ENCODE assay signal across 11 mouse cellular contexts in genomic region chr12:17238588-17239427, GRCm38 (mm10). TPM values are rescaled to one million over a fixed set of nuclear protein-coding genes. Genes with fewer than 3 reads are reported as not detected.
DNase-seq lines count a peak whose midpoint lies in the region; ATAC-seq and TF ChIP-seq lines count a peak whose summit lies in the region.
"Had no signal": no experiment of that assay in that cellular context is flagged by ENCODE, and none has a peak within 500 bp of the region (broad histone marks: within the 10 kb centered on the region; RNA-seq: fewer than 3 reads in every experiment).

No protein-coding gene starts in this region.

- no peak for TF ChIP-seq EP300 in lung, postnatal 0 days (IDR thresholded peaks at IDR 0.05)

- peak; percentile 65 for ATAC-seq in kidney, postnatal 0 days (replicated peaks; ENCODE audit: low FRiP score, low read depth)
- peak; percentile 85 for ATAC-seq in forebrain, embryonic 13.5 days
- peak; percentile 30; the same call in 1 of the 2 replicates for ATAC-seq in limb, embryonic 14.5 days (ENCODE audit: low FRiP score, low read depth)
- ATAC-seq in lung, postnatal 0 days = no peak
- ATAC-seq in midbrain, embryonic 11.5 days (ENCODE audit: low FRiP score) = no peak
- ATAC-seq: liver, embryonic 12.5 days had no signal

- H3K9me3 ChIP-seq in kidney, postnatal 0 days (replicated peaks; ENCODE audit: low read length) = no peaks in the 10 kb centered on the region
- H3K9me3 ChIP-seq in forebrain, embryonic 13.5 days (replicated peaks) = no peaks in the 10 kb centered on the region
- no peaks in the 10 kb centered on the region for H3K9me3 ChIP-seq in limb, embryonic 14.5 days (ENCODE audit: control insufficient read depth, low read length)
- H3K9me3 ChIP-seq in lung, postnatal 0 days (ENCODE audit: low read length) = no peaks in the 10 kb centered on the region
- no peaks in the 10 kb centered on the region for H3K9me3 ChIP-seq in midbrain, embryonic 11.5 days (ENCODE audit: control insufficient read depth, low read length)
- H3K9me3 ChIP-seq: liver, embryonic 12.5 days had no signal

- no peaks in the 10 kb centered on the region for H3K4me1 ChIP-seq in kidney, postnatal 0 days (replicated peaks; ENCODE audit: insufficient read depth, low read length)
- H3K4me1 ChIP-seq in forebrain, embryonic 13.5 days = peaks cover 24% of the 10 kb centered on the region
- peaks cover 10% of the 10 kb centered on the region for H3K4me1 ChIP-seq in limb, embryonic 14.5 days (ENCODE audit: control insufficient read depth, insufficient read depth, low read length)
- no peaks in the 10 kb centered on the region for H3K4me1 ChIP-seq in thymus, adult 2 months (replicated peaks; ENCODE audit: control insufficient read depth, insufficient read depth, low read length)
- no peaks in the 10 kb centered on the region for H3K4me1 ChIP-seq in lung, postnatal 0 days (ENCODE audit: insufficient read depth, low read depth, low read length)
- peaks cover 3% of the 10 kb centered on the region; the same call in 1 of the 2 replicates for H3K4me1 ChIP-seq in midbrain, embryonic 11.5 days (ENCODE audit: control insufficient read depth, insufficient read depth, low read length)
- H3K4me1 ChIP-seq: liver, embryonic 12.5 days had no signal

- TF ChIP-seq POLR2A in limb, embryonic 14.5 days (IDR thresholded peaks at IDR 0.05; ENCODE audit: borderline replicate concordance, extremely low read depth, insufficient read depth, insufficient read length) = no peak
- TF ChIP-seq POLR2A in thymus, adult 2 months (IDR thresholded peaks at IDR 0.05; ENCODE audit: control insufficient read depth, extremely low read depth, insufficient read depth, low read length, poor library complexity) = no peak

- no peaks in the 10 kb centered on the region for H3K27me3 ChIP-seq in kidney, postnatal 0 days (ENCODE audit: insufficient read depth, low read length)
- H3K27me3 ChIP-seq in forebrain, embryonic 13.5 days = no peaks in the 10 kb centered on the region
- H3K27me3 ChIP-seq in limb, embryonic 14.5 days (ENCODE audit: control insufficient read depth, insufficient read depth, low read length) = no peaks in the 10 kb centered on the region
- no peaks in the 10 kb centered on the region for H3K27me3 ChIP-seq in thymus, adult 2 months (ENCODE audit: control insufficient read depth, insufficient read depth, low read length)
- H3K27me3 ChIP-seq in lung, postnatal 0 days (replicated peaks; ENCODE audit: insufficient read depth, low read length) = no peaks in the 10 kb centered on the region
- no peaks in the 10 kb centered on the region for H3K27me3 ChIP-seq in midbrain, embryonic 11.5 days (ENCODE audit: control insufficient read depth, insufficient read depth, low read length)
- H3K27me3 ChIP-seq: liver, embryonic 12.5 days had no signal

- H3K9ac ChIP-seq in kidney, postnatal 0 days (ENCODE audit: low read depth, low read length) = no peak overlapping the region
- no peak overlapping the region for H3K9ac ChIP-seq in forebrain, embryonic 13.5 days
- no peak overlapping the region for H3K9ac ChIP-seq in limb, embryonic 14.5 days (ENCODE audit: low read depth, low read length, severe bottlenecking)
- H3K9ac ChIP-seq in lung, postnatal 0 days (replicated peaks; ENCODE audit: low read depth) = no peak overlapping the region
- H3K9ac ChIP-seq in midbrain, embryonic 11.5 days (ENCODE audit: low read length) = no peak overlapping the region
- H3K9ac ChIP-seq: liver, embryonic 12.5 days had no signal

- H3K36me3 ChIP-seq in kidney, postnatal 0 days (ENCODE audit: insufficient read depth, low read length) = no peaks in the 10 kb centered on the region
- H3K36me3 ChIP-seq in forebrain, embryonic 13.5 days (ENCODE audit: poor library complexity, severe bottlenecking) = no peaks in the 10 kb centered on the region
- H3K36me3 ChIP-seq in limb, embryonic 14.5 days (ENCODE audit: control insufficient read depth, insufficient read depth, low read length) = no peaks in the 10 kb centered on the region
- no peaks in the 10 kb centered on the region for H3K36me3 ChIP-seq in thymus, adult 2 months (ENCODE audit: control insufficient read depth, insufficient read depth, low read length)
- no peaks in the 10 kb centered on the region for H3K36me3 ChIP-seq in lung, postnatal 0 days (ENCODE audit: insufficient read depth, low read length)
- H3K36me3 ChIP-seq in midbrain, embryonic 11.5 days (ENCODE audit: control insufficient read depth, insufficient read depth, low read length) = no peaks in the 10 kb centered on the region
- H3K36me3 ChIP-seq: liver, embryonic 12.5 days had no signal

- 41% methylated on average over 12 of the region's 12 CpGs for WGBS in kidney, postnatal 0 days
- WGBS in forebrain, embryonic 13.5 days = 26% methylated on average over 12 of the region's 12 CpGs
- WGBS in limb, embryonic 14.5 days = 22% methylated on average over 12 of the region's 12 CpGs
- 55% methylated on average over 12 of the region's 12 CpGs for WGBS in thymus, adult 2 months
- 52% methylated on average over 12 of the region's 12 CpGs for WGBS in lung, postnatal 0 days
- 71% methylated on average over 12 of the region's 12 CpGs for WGBS in midbrain, embryonic 11.5 days

- H3K4me3 ChIP-seq in kidney, postnatal 0 days (replicated peaks; ENCODE audit: low read depth, low read length) = no peak overlapping the region
- H3K4me3 ChIP-seq in forebrain, embryonic 13.5 days = no peak overlapping the region
- no peak overlapping the region for H3K4me3 ChIP-seq in limb, embryonic 14.5 days (replicated peaks; ENCODE audit: low read length)
- no peak overlapping the region for H3K4me3 ChIP-seq in thymus, adult 2 months (ENCODE audit: control insufficient read depth, insufficient read depth, low read length)
- no peak overlapping the region for H3K4me3 ChIP-seq in lung, postnatal 0 days (ENCODE audit: low read depth, low read length)
- H3K4me3 ChIP-seq in midbrain, embryonic 11.5 days (ENCODE audit: low read depth, low read length) = no peak overlapping the region
- H3K4me3 ChIP-seq: liver, embryonic 12.5 days had no signal

- no peak for TF ChIP-seq CTCF in kidney, postnatal 0 days (IDR thresholded peaks at IDR 0.05; ENCODE audit: low read depth)
- TF ChIP-seq CTCF in thymus, adult 2 months (IDR thresholded peaks at IDR 0.05; ENCODE audit: borderline replicate concordance, control insufficient read depth, extremely low read depth, insufficient read depth, low read length, poor library complexity) = no peak
- no peak for TF ChIP-seq CTCF in lung, postnatal 0 days (IDR thresholded peaks at IDR 0.05)

- H3K27ac ChIP-seq in kidney, postnatal 0 days = no peak overlapping the region
- no peak overlapping the region; the same call in 1 of the 2 replicates for H3K27ac ChIP-seq in forebrain, embryonic 13.5 days
- H3K27ac ChIP-seq in limb, embryonic 14.5 days (replicated peaks; ENCODE audit: low read depth, low read length) = 0 out of 2 replicates have a peak overlapping the region, but pooled peaks have one; percentile 38
- H3K27ac ChIP-seq in thymus, adult 2 months (ENCODE audit: control insufficient read depth, insufficient read depth, low read length) = no peak overlapping the region
- no peak overlapping the region for H3K27ac ChIP-seq in lung, postnatal 0 days (ENCODE audit: low read length)
- no peak overlapping the region for H3K27ac ChIP-seq in midbrain, embryonic 11.5 days (ENCODE audit: low read depth, low read length)
- H3K27ac ChIP-seq: liver, embryonic 12.5 days had no signal

- DNase-seq in kidney, postnatal 0 days (ENCODE audit: low spot score) = peak; percentile 19
- no peak for DNase-seq in kidney, postnatal 4 days
- DNase-seq in embryo, embryonic 10 days (ENCODE audit: low spot score) = peak; percentile 53
- DNase-seq in limb, embryonic 14.5 days (ENCODE audit: low spot score) = peak; percentile 16
- DNase-seq in thymus, adult 2 months = no peak
- DNase-seq in lung, postnatal 0 days (ENCODE audit: low spot score) = no peak
- no peak for DNase-seq in midbrain, embryonic 11.5 days (ENCODE audit: low spot score, missing footprints)
- DNase-seq: heart, adult 18-20 months; lung, postnatal 4 days had no signal

- no peak overlapping the region for H3K4me2 ChIP-seq in kidney, postnatal 0 days (ENCODE audit: low read length)
- 0 out of 2 replicates have a peak overlapping the region, but pooled peaks have one; percentile 4 for H3K4me2 ChIP-seq in forebrain, embryonic 13.5 days
- H3K4me2 ChIP-seq in limb, embryonic 14.5 days (replicated peaks; ENCODE audit: low read depth, low read length, severe bottlenecking) = no peak overlapping the region
- no peak overlapping the region for H3K4me2 ChIP-seq in lung, postnatal 0 days (replicated peaks; ENCODE audit: low read depth, low read length)
- no peak overlapping the region for H3K4me2 ChIP-seq in midbrain, embryonic 11.5 days
- H3K4me2 ChIP-seq: liver, embryonic 12.5 days had no signal

RNA-seq across cellular contexts. Expression of gene Pdia6, which starts 27.5 kb away (rescaled TPM):
- polyA plus RNA-seq in kidney, postnatal 0 days (2015; fragmentation: Nextera tagmentation; extraction: Ambion mirVana) = 418 and 467 TPM in 2 replicates
- 374 and 387 TPM in 2 replicates for polyA plus RNA-seq in forebrain, embryonic 13.5 days (2015; fragmentation: Nextera tagmentation; extraction: Ambion mirVana)
- polyA plus RNA-seq in limb, embryonic 14.5 days (2012; rRNA removed) = 316 and 435 TPM in 2 replicates
- polyA plus RNA-seq in limb, embryonic 14.5 days (2014; fragmentation: Nextera tagmentation; extraction: Ambion mirVana) = 574 and 584 TPM in 2 replicates
- 46.6 and 49.2 TPM in 2 replicates for polyA plus RNA-seq in thymus, adult 2 months (2012; rRNA removed)
- polyA plus RNA-seq in lung, postnatal 0 days (2015; fragmentation: Nextera tagmentation; extraction: Ambion mirVana) = 249 and 298 TPM in 2 replicates
- 540 TPM in 2 replicates for polyA plus RNA-seq in midbrain, embryonic 11.5 days (2014; fragmentation: Nextera tagmentation; extraction: Ambion mirVana)

Comparison
In these comparisons a context has a peak if more than half of its experiments do, and no peak if none do; other contexts are left out.
1. DNase-seq: peak in kidney, postnatal 0 days (single experiment), embryo, embryonic 10 days (single experiment) and limb, embryonic 14.5 days (single experiment); none in kidney, postnatal 4 days (0 of 2), thymus, adult 2 months (single experiment), lung, postnatal 0 days (single experiment) and midbrain, embryonic 11.5 days (single experiment).
2. ATAC-seq: peak in kidney, postnatal 0 days (single experiment), forebrain, embryonic 13.5 days (single experiment) and limb, embryonic 14.5 days (single experiment); none in lung, postnatal 0 days (single experiment) and midbrain, embryonic 11.5 days (single experiment).